Mouse (Mus musculus): ENCODE measurements around the gene Foxi1.

- TF ChIP-seq E2F4 (IDR thresholded peaks at IDR 0.05; ENCODE audit: borderline replicate concordance, low read depth, low read length) (no peak), CTCF (IDR thresholded peaks at IDR 0.05 in 2 of 3, conservative IDR thresholded peaks at IDR 0.05 in 1 of 3; ENCODE audit: control insufficient read depth in 1 of 3, insufficient read depth in 1 of 3, low read depth in 2 of 3, low read length in 3 of 3, poor library complexity in 1 of 3, severe bottlenecking in 1 of 3) (no peak), RAD21 (IDR thresholded peaks at IDR 0.05; ENCODE audit: low read depth, low read length) (no peak), POLR2A (IDR thresholded peaks at IDR 0.05; ENCODE audit: control insufficient read depth in 1 of 2, insufficient read depth in 1 of 2, low read depth in 1 of 2, low read length in 2 of 2, poor library complexity in 1 of 2) (no peak), SIN3A (IDR thresholded peaks at IDR 0.05; ENCODE audit: low read length) (no peak), SMC3 (IDR thresholded peaks at IDR 0.05; ENCODE audit: low read depth, low read length) (no peak), USF1 (IDR thresholded peaks at IDR 0.05; ENCODE audit: low read depth, low read length) (no peak), MEF2A (IDR thresholded peaks at IDR 0.05; ENCODE audit: extremely low read depth, insufficient replicate concordance, low read depth, low read length, poor library complexity, severe bottlenecking) (no peak), NELFE (IDR thresholded peaks at IDR 0.05; ENCODE audit: low read depth, low read length) (no peak)
Observed at GRCm38 (mm10) chr11:34178752-34179151, 29.1 kb downstream of the Foxi1 start.
